In the genomic region with DNA sequence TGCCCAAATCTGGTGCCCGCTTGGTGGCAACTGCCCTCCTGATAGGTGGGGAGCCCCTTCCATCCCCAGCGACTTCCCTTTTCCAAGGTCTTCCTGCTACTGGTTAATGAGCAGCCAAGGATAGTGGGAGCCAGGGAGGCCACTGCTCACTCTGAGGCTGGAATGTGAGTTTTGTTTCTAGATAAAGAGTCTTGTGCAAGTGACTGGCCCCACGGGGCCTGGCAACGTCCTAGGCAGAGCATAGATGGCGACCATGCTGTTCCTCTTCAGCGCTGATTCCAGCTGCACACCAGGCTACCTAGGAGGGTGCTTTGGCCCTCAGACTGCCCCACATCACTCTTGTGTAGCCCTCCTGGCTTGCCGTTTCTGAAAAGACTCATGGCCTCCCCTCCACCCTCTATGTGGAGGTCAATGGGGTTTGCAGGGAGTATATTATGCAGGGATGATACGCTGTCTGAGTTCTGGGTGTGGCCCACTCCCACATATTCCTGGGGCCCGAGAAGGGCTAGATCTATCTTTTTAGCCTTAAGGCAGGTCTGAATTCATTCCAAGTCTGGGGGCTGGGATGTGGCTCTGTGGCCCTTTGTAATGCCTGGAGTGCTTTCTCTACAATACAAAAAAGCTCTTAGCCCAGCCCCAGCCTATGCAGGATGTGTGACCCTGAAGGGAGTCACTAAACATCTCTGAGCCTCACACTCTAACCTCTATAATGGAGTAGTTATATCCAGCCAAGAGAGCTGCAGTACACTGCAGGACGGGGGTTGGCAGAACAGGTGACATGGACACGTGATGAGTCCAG, we compare ENCODE assay signal across 14 mouse cellular contexts. TPM values are rescaled to one million over a fixed set of nuclear protein-coding genes. Genes with fewer than 3 reads are reported as not detected.
A peak's percentile ranks its signal among the peaks of the same experiment; 100 is the strongest.
DNase-seq lines count a peak whose midpoint lies in the region; ATAC-seq and TF ChIP-seq lines count a peak whose summit lies in the region.
"Had no signal": no experiment of that assay in that cellular context is flagged by ENCODE, and none has a peak within 500 bp of the region (broad histone marks: within the 10 kb centered on the region; RNA-seq: fewer than 3 reads in every experiment).

No protein-coding gene starts in this region.

- peak overlapping the region in 1 of 2 experiments; percentile 16; a peak in 1 of 4 replicates for H3K4me3 ChIP-seq in ES-E14 (ENCODE audit: insufficient read depth in 1 of 2, low read depth in 1 of 2, low read length in 2 of 2, poor library complexity in 1 of 2, severe bottlenecking in 1 of 2)
- no peak overlapping the region for H3K4me3 ChIP-seq in kidney, embryonic 14.5 days (ENCODE audit: low read length)
- H3K4me3 ChIP-seq in liver, embryonic 16.5 days (ENCODE audit: low read depth, low read length): no peak overlapping the region
- H3K4me3 ChIP-seq: heart, embryonic 13.5 days; hindbrain, embryonic 15.5 days had no signal

- peak; percentile 48 for DNase-seq in adrenal gland, postnatal 10 days
- DNase-seq in adrenal gland, postnatal 36 days: no peak
- DNase-seq in ES-E14 (ENCODE audit: low read depth, low spot score): peak; percentile 78
- DNase-seq in gastrocnemius, adult 18-20 months (ENCODE audit: low spot score): no peak
- DNase-seq: adrenal gland, postnatal 25 days; cerebellum, adult 11-12 months; embryo, embryonic 11 days; left cerebral cortex, postnatal 4 days had no signal

- H3K4me1 ChIP-seq in ES-E14 (ENCODE audit: control insufficient read depth in 2 of 2, insufficient read depth in 2 of 2, low read length in 2 of 2, poor library complexity in 1 of 2): peaks cover 23 to 43% of the 10 kb centered on the region in 2 experiments
- peaks cover 17% of the 10 kb centered on the region for H3K4me1 ChIP-seq in kidney, embryonic 14.5 days (ENCODE audit: control insufficient read depth, insufficient read depth, low read length)
- H3K4me1 ChIP-seq in liver, embryonic 16.5 days (ENCODE audit: control insufficient read depth, low read depth, low read length): peaks cover 26% of the 10 kb centered on the region

- H3K4me2 ChIP-seq in kidney, embryonic 14.5 days (replicated peaks; ENCODE audit: low read depth, low read length): no peak overlapping the region
- H3K4me2 ChIP-seq in liver, embryonic 16.5 days (ENCODE audit: low read depth, low read length): no peak overlapping the region
- H3K4me2 ChIP-seq: heart, embryonic 13.5 days; hindbrain, embryonic 15.5 days had no signal

- H3K27ac ChIP-seq in ES-E14 (ENCODE audit: insufficient read depth, low read depth, low read length, poor library complexity, severe bottlenecking): peak overlapping the region; percentile 94
- H3K27ac ChIP-seq in kidney, embryonic 14.5 days (ENCODE audit: low read depth, low read length): peak overlapping the region; percentile 25
- H3K27ac ChIP-seq in liver, embryonic 16.5 days (ENCODE audit: low read length): peak overlapping the region; percentile 55
- H3K27ac ChIP-seq: heart, embryonic 13.5 days; hindbrain, embryonic 15.5 days had no signal

- WGBS in kidney, embryonic 14.5 days: 62% methylated on average over 11 of the region's 11 CpGs
- WGBS in liver, embryonic 16.5 days (ENCODE audit: insufficient replicate concordance): 67% methylated on average over 11 of the region's 11 CpGs

- in situ Hi-C loops in ES-E14 (cut with MboI; ENCODE audit: low sequenced_read_pairs in 2 of 2, unreplicated experiment in 2 of 2): no loop called here

- H3K36me3 ChIP-seq in ES-E14 (ENCODE audit: control insufficient read depth, insufficient read depth, low read length, poor library complexity, severe bottlenecking): peaks cover 27% of the 10 kb centered on the region
- H3K36me3 ChIP-seq in kidney, embryonic 14.5 days (ENCODE audit: control insufficient read depth, insufficient read depth, low read length): peaks cover 48% of the 10 kb centered on the region
- no peaks in the 10 kb centered on the region for H3K36me3 ChIP-seq in liver, embryonic 16.5 days (ENCODE audit: control insufficient read depth, insufficient read depth)

- H3K9me3 ChIP-seq in ES-E14 (ENCODE audit: control insufficient read depth, insufficient read depth, low read depth, low read length): no peaks in the 10 kb centered on the region
- no peaks in the 10 kb centered on the region for H3K9me3 ChIP-seq in kidney, embryonic 14.5 days (ENCODE audit: control insufficient read depth, low read length)
- no peaks in the 10 kb centered on the region for H3K9me3 ChIP-seq in liver, embryonic 16.5 days (replicated peaks; ENCODE audit: control insufficient read depth, low read length)
- H3K9me3 ChIP-seq: hindbrain, embryonic 15.5 days had no signal

- no peaks in the 10 kb centered on the region for H3K27me3 ChIP-seq in kidney, embryonic 14.5 days (ENCODE audit: control insufficient read depth, insufficient read depth, low read length)
- H3K27me3 ChIP-seq in liver, embryonic 16.5 days (ENCODE audit: control insufficient read depth, insufficient read depth, low read depth, low read length): no peaks in the 10 kb centered on the region
- H3K27me3 ChIP-seq: heart, embryonic 13.5 days; hindbrain, embryonic 15.5 days had no signal

- ATAC-seq in kidney, embryonic 14.5 days (ENCODE audit: low FRiP score, low TSS enrichment): no peak
- ATAC-seq in liver, embryonic 16.5 days (ENCODE audit: low read depth): peak; percentile 77
- ATAC-seq in frontal cortex, adult (ENCODE audit: low TSS enrichment): no peak
- no peak for ATAC-seq in megakaryocyte-erythroid progenitor cell, adult 5-6 weeks (replicated peaks; ENCODE audit: low FRiP score, low TSS enrichment, poor library complexity, severe bottlenecking)

- H3K9ac ChIP-seq in ES-E14 (ENCODE audit: insufficient read depth, low read depth, low read length, poor library complexity, severe bottlenecking): no peak overlapping the region
- no peak overlapping the region for H3K9ac ChIP-seq in kidney, embryonic 14.5 days (ENCODE audit: low read depth, low read length)
- H3K9ac ChIP-seq in liver, embryonic 16.5 days (ENCODE audit: low read depth, low read length): no peak overlapping the region
- H3K9ac ChIP-seq: heart, embryonic 13.5 days; hindbrain, embryonic 15.5 days had no signal

TF ChIP-seq in ES-E14, 5 proteins besides CTCF, POLR2A, EP300 and RAD21:
- TF ChIP-seq CHD2 (IDR thresholded peaks at IDR 0.05; ENCODE audit: low read depth, low read length): 0 out of 2 replicates have a peak, but pooled peaks have one; percentile 14
- no peak for TF ChIP-seq HCFC1 (IDR thresholded peaks at IDR 0.05; ENCODE audit: borderline replicate concordance, insufficient read depth, low read length)

RNA-seq across cellular contexts. Expression of gene Slc6a6, which starts 17.2 kb away (rescaled TPM):
- 100 to 1,000 TPM; 175 to 205 TPM for total RNA-seq in adrenal gland, postnatal 10 days (2021)
- total RNA-seq in adrenal gland, postnatal 36 days (2021): 100 to 1,000 TPM; 331 to 678 TPM
- total RNA-seq in ES-E14 (2012; rRNA removed): 150 and 231 TPM in 2 replicates
- polyA plus RNA-seq in kidney, embryonic 14.5 days (2014; fragmentation: Nextera tagmentation; extraction: Ambion mirVana): 51.7 and 95.1 TPM in 2 replicates
- polyA plus RNA-seq in liver, embryonic 16.5 days (2015; fragmentation: Nextera tagmentation; extraction: Ambion mirVana): 17.1 and 20.5 TPM in 2 replicates
- 10 to 100 TPM; 51.2 to 80.6 TPM for total RNA-seq in gastrocnemius, adult 18-20 months (2021)
- 34.0 and 48.8 TPM in 2 replicates for total RNA-seq in megakaryocyte-erythroid progenitor cell, adult 5-6 weeks (2014; fragmentation: Nextera tagmentation)
- 19.8 and 21.3 TPM in 2 replicates for total RNA-seq in megakaryocyte-erythroid progenitor cell, adult 5-6 weeks (2017)

Comparison
In these comparisons a context has a peak if more than half of its experiments do, and no peak if none do; other contexts are left out.
1. DNase-seq: peak in adrenal gland, postnatal 10 days (single experiment) and ES-E14 (single experiment); none in adrenal gland, postnatal 36 days (0 of 2) and gastrocnemius, adult 18-20 months (single experiment).
2. H3K27ac ChIP-seq: peak in every context shown above with its lines; median percentile 94 in ES-E14; 55 in liver, embryonic 16.5 days; 25 in kidney, embryonic 14.5 days.